ENCODE assay signal across 8 mouse cellular contexts in the genomic region with DNA sequence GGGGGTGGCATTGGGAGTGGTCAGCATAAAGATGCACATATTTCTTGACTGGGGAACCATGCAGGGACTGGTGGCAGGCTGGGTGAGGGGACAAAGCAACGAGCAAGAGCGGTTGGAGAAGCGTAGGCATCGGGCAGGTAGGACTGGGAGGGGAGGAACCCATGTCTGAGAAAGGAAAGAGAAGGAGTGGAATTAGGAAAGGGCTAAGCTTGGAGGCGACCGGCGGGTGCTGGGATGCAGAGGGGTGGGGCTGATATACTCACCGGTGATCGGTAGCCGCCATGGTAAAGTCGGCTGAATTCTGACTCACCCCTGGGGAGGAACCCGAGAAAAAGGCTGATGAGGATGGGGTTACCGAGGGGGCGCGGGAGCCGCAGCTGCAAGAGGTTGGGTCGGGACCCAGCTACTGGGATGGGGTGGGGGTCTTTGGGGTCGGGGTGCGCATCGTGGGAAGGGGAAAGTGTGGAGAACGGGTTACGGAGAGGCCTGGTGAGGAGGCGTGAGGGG. TPM values are rescaled to one million over a fixed set of nuclear protein-coding genes. Genes with fewer than 3 reads are reported as not detected.
DNase-seq lines count a peak whose midpoint lies in the region; ATAC-seq and TF ChIP-seq lines count a peak whose summit lies in the region.

TSS of gene Golga2 (plus strand) at position 51 of the 507 bp plus-strand sequence.

- DNase-seq in lung, adult 2 months: no peak
- no peak for DNase-seq in lung, postnatal 14 days
- DNase-seq in adrenal gland, postnatal 14 days: no peak
- peak; percentile 20 for DNase-seq in gastrocnemius, adult 2 months
- DNase-seq in Muller cell, postnatal 12 days (ENCODE audit: inconsistent ontology term): no peak

- peaks cover 12% of the 10 kb centered on the region for H3K4me1 ChIP-seq in lung, adult 2 months (ENCODE audit: control insufficient read depth, insufficient read depth, low read length)
- peaks cover 17% of the 10 kb centered on the region for H3K4me1 ChIP-seq in hindbrain, embryonic 16.5 days (ENCODE audit: control insufficient read depth, insufficient read depth, low read depth, low read length)
- peaks cover 43% of the 10 kb centered on the region for H3K4me1 ChIP-seq in liver, embryonic 15.5 days (replicated peaks)
- H3K4me1 ChIP-seq in stomach, embryonic 16.5 days (ENCODE audit: control insufficient read depth, insufficient read depth, low read length): peaks cover 9% of the 10 kb centered on the region

- H3K36me3 ChIP-seq in hindbrain, embryonic 16.5 days (ENCODE audit: control insufficient read depth, insufficient read depth, low read length): 0 out of 2 replicates have a peak, but pooled peaks cover 8% of the 10 kb centered on the region
- H3K36me3 ChIP-seq in liver, embryonic 15.5 days (replicated peaks): peaks cover 20% of the 10 kb centered on the region; the same call in 1 of the 2 replicates
- H3K36me3 ChIP-seq in stomach, embryonic 16.5 days (ENCODE audit: control insufficient read depth, insufficient read depth, low read length): peaks cover 7% of the 10 kb centered on the region; the same call in 1 of the 2 replicates

- TF ChIP-seq POLR2A in lung, adult 2 months (IDR thresholded peaks at IDR 0.05; ENCODE audit: borderline replicate concordance, extremely low read depth, low read depth, low read length): no peak

- peak within 1 kb of the TSS; percentile 98 for H3K27ac ChIP-seq in gastrocnemius, adult 2 months
- H3K27ac ChIP-seq in hindbrain, embryonic 16.5 days (ENCODE audit: low read depth, low read length): peak within 1 kb of the TSS; percentile 83
- H3K27ac ChIP-seq in liver, embryonic 15.5 days (replicated peaks): peak within 1 kb of the TSS; percentile 84
- peak within 1 kb of the TSS; percentile 77 for H3K27ac ChIP-seq in stomach, embryonic 16.5 days (ENCODE audit: low read length)

- intact Hi-C loops in gastrocnemius, adult 2 months (cut with DNase I): loop anchor here (5.0 kb wide), 2 partner anchors 135 to 150 kb away; partner anchors contain the start of gene Prrc2b

- peak within 1 kb of the TSS; percentile 93 for H3K4me2 ChIP-seq in hindbrain, embryonic 16.5 days (ENCODE audit: low read length)
- H3K4me2 ChIP-seq in liver, embryonic 15.5 days: peak within 1 kb of the TSS; percentile 89
- H3K4me2 ChIP-seq in stomach, embryonic 16.5 days (ENCODE audit: low read depth, low read length): peak within 1 kb of the TSS; percentile 96

- no peaks in the 10 kb centered on the region for H3K27me3 ChIP-seq in hindbrain, embryonic 16.5 days (replicated peaks; ENCODE audit: control insufficient read depth, insufficient read depth, low read length)
- H3K27me3 ChIP-seq in liver, embryonic 15.5 days: no peaks in the 10 kb centered on the region
- H3K27me3 ChIP-seq in stomach, embryonic 16.5 days (ENCODE audit: control insufficient read depth, insufficient read depth, low read length): no peaks in the 10 kb centered on the region

- H3K9ac ChIP-seq in hindbrain, embryonic 16.5 days (ENCODE audit: low read depth, low read length): peak within 1 kb of the TSS; percentile 89
- H3K9ac ChIP-seq in liver, embryonic 15.5 days: peak within 1 kb of the TSS; percentile 90
- peak within 1 kb of the TSS; percentile 96 for H3K9ac ChIP-seq in stomach, embryonic 16.5 days (ENCODE audit: low read length)

- no peak for ATAC-seq in hindbrain, embryonic 16.5 days
- ATAC-seq in liver, embryonic 15.5 days (ENCODE audit: insufficient read depth): 0 out of 2 replicates have a peak, but pooled peaks have one; percentile 4
- peak; percentile 0; the same call in 1 of the 2 replicates for ATAC-seq in stomach, embryonic 16.5 days (ENCODE audit: insufficient read depth, low FRiP score)

- WGBS in lung, adult 2 months: under 1% methylated on average over 20 of the region's 23 CpGs
- WGBS in hindbrain, embryonic 16.5 days: under 1% methylated on average over 23 of the region's 23 CpGs
- under 1% methylated on average over 23 of the region's 23 CpGs for WGBS in liver, embryonic 15.5 days (ENCODE audit: insufficient replicate concordance)
- 1% methylated on average over 23 of the region's 23 CpGs for WGBS in stomach, embryonic 16.5 days

- H3K9me3 ChIP-seq in hindbrain, embryonic 16.5 days (ENCODE audit: control insufficient read depth, low read length): no peaks in the 10 kb centered on the region
- no peaks in the 10 kb centered on the region for H3K9me3 ChIP-seq in liver, embryonic 15.5 days (replicated peaks)
- H3K9me3 ChIP-seq in stomach, embryonic 16.5 days (replicated peaks; ENCODE audit: control insufficient read depth, low read length): no peaks in the 10 kb centered on the region

- H3K4me3 ChIP-seq in lung, adult 2 months (replicated peaks; ENCODE audit: extremely low read depth, low read depth, low read length): peak within 1 kb of the TSS; percentile 89
- H3K4me3 ChIP-seq in gastrocnemius, adult 2 months: peak within 1 kb of the TSS; percentile 71
- peak within 1 kb of the TSS; percentile 83 for H3K4me3 ChIP-seq in hindbrain, embryonic 16.5 days (ENCODE audit: low read length)
- peak within 1 kb of the TSS; percentile 90 for H3K4me3 ChIP-seq in liver, embryonic 15.5 days (replicated peaks)
- peak within 1 kb of the TSS; percentile 84 for H3K4me3 ChIP-seq in stomach, embryonic 16.5 days (replicated peaks; ENCODE audit: low read length)

- no peak for TF ChIP-seq CTCF in lung, adult 2 months (IDR thresholded peaks at IDR 0.05; ENCODE audit: insufficient read depth, low read length)
- no peak for TF ChIP-seq CTCF in gastrocnemius, adult 2 months (IDR thresholded peaks at IDR 0.05)

RNA-seq across cellular contexts. Expression of gene Golga2, which starts in this region (rescaled TPM):
- 34.8 and 45.0 TPM in 2 replicates for polyA plus RNA-seq in lung, adult 2 months (2012; rRNA removed)
- 69.4 and 72.8 TPM in 2 replicates for total RNA-seq in adrenal gland, postnatal 14 days (2021)
- 10 to 100 TPM; 56.0 to 62.9 TPM for total RNA-seq in gastrocnemius, adult 2 months (2021)
- polyA plus RNA-seq in hindbrain, embryonic 16.5 days (2015; fragmentation: Nextera tagmentation; extraction: Ambion mirVana): 25.5 and 30.1 TPM in 2 replicates
- 7.9 and 10.2 TPM in 2 replicates for polyA plus RNA-seq in liver, embryonic 15.5 days (2015; fragmentation: Nextera tagmentation; extraction: Ambion mirVana)
- 24.6 TPM in 2 replicates for polyA plus RNA-seq in stomach, embryonic 16.5 days (2015; fragmentation: Nextera tagmentation; extraction: Ambion mirVana)
